Mouse (Mus musculus): ENCODE data around the gene Fam221b. TPM values are rescaled to one million over a fixed set of nuclear protein-coding genes. Genes with fewer than 3 reads are reported as not detected.

Fam221b gene
- total RNA-seq, 1 experiment from 2014 or later, result 0.21 TPM

DNA sequence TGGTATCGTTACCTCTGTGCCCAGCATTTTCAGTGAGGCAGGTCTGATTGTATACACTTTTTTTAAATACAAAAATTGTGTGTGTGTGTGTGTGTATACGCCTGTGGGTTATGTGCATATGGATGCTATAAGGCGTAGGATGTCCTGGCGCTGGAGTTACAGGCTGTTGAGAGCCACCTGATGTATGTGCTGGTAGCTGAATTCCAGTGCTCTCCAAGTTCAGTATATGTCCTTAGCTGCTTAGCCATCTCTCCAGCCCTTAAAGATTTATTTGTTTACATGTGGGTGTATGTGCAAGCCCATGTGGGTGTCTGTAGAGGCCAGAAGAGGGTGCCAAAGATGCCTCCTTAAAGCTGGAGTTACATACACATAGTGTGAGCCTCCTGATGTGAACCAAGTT, 11.8 kb downstream of the Fam221b start:
- DNase-seq, result no peak

DNA sequence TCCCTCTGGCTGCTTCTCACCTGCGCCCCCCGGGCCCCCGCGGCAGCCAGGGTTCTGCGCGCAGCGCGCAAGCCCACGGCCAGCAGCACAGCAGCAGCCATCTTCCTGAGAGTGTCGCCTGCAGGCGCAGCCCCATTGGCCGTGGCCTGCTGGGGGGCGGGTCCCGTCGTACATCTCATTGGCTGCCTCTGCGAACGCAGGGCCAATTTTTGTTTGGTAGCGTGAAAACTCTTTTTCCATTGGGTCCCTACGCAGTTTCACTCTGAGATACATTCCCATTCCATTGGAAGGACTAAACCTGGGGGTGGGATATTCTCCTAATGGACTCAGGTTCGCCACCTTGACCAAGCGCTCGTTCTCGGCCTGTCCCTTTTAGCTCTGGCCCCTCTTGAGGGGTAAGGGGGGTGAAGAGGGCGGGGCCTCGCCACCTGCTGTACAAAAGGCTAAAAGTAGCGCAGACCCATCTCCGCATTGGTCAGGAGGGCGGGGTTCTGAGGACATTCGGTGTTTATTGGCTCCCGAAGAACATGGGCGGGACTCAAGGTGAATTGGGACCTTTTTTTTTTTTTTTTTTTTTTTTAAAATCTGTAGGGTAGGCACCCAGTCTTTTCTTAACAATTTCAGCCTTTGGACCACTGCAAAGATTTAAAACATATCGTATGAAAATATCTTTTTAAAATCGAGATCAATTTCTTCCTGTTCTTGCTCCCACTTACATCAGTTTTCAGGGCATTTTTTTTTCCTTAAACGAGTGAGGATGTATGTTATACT, 12.4 kb downstream of the Fam221b start, which contains the start of gene Hint2:
Gene Hint2 (minus strand): TSS at position 128 of the 771 bp plus-strand sequence.
- DNase-seq, result peak; percentile 92

DNA sequence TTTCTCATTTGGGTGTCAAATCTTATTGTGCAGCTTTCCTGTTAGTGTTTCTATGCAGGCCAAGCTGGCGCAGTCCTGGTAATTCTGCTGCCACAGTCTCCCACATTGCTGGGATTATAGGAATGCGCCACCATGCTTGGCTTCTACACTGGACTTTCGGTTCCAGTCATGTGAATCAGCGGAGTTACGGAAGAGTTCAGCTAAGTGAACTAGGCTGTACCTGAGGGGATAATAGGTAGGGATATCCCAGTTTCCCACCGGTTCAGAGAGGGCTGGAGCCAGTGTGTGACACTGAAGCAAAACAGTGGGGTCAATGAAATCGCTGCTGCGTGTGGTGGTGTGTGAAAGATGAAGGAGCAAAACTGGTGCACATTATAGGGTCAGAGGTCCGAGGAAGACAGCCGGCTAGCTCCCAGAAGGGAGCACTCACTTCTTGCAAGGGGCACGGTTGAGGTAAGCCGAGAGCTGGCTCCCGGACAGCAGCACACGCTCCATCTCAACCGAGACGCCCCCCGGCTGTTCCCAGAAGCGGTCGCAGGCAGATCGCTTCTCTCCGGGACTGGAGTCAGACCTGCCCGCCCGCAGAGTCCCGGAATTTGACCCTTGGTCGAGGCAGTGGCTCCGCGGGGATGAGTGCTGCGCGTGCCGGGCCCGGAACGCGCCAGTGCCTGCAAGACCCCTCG, 13.1 kb downstream of the Fam221b start:
- DNase-seq, result no peak

DNA sequence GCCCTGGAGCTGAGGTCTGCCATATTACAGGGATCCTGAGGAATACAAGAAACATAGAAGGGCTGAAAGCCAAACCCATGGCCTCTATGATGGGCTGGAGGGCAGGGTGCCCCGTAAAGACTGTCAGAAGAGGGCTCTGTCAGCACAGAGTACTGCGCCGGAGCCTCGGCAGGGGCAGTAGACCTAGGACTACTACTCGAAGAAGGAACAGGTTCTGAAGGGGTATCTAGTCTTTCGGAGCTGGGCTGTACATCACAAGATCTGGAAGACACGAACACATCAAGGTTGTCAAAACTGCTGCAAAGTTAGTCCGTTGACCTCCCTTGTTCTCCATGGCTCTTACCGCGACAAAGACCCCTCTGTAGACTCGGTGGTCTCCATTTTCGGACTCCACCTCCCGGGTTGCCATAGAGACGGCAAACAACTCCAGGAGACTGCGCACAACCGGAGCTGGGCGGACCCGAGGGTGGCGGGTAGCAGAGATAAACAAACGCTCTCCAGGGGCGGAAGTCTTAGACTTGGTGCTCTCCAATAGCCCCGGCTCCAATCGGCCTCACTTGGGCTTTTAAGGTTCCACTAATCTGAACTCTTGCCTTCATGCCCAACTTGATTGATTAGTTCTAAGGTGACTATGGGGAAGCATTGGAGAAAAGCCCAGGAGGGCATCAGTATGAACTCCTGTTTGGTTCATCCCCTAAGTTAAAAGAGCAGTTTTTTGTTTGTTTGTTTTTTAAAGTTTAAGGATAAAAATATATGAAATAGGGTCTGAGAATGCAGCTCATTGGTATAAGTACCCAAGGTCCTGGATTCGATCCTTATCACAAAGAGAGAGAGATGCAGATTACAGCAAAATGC, 15.6 kb downstream of the Fam221b start, which contains the start of gene Spag8:
Gene Spag8 (minus strand): TSS at position 434 of the 855 bp plus-strand sequence.
- no peak for DNase-seq

DNA sequence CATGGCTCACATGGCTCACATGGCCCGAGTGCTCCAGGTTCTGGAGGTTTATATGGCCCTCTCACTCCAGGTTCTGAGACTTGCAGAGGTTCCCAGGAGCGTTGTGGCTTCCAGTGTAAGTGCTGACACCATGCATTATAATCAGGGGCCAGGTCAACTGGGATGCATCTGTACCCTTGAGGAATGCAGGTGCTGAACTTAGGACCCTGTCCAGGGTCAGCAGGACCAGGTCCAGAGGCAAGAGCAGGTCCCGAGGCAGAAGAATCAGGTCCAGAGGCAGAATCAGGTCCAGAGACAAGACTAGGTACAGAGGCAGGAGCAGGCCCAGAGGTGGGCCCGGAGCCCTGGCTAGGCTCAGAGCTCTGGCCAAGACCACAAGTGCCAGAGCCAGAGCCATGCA, 16.2 kb downstream of the Fam221b start:
- DNase-seq, result no peak

DNA sequence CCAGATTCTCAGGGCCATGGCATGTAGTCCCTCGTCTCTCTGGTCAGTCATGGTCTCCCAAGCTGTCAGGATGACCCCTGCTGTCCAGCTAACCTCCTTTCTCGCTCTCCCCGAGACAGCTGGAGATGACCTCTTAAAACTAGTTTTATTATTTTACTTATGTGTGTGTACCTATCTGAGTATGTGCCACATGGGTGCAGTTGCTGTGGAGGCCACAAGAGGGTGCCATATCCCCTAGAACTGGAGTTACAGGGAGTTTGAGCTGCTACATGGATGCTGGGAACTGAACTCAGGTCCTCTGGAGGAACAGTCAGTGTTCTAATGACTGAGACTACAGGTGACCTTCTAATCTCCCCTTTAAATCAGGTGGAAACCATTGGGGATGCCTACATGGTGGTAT, 19.2 kb downstream of the Fam221b start:
- no peak for DNase-seq

DNA sequence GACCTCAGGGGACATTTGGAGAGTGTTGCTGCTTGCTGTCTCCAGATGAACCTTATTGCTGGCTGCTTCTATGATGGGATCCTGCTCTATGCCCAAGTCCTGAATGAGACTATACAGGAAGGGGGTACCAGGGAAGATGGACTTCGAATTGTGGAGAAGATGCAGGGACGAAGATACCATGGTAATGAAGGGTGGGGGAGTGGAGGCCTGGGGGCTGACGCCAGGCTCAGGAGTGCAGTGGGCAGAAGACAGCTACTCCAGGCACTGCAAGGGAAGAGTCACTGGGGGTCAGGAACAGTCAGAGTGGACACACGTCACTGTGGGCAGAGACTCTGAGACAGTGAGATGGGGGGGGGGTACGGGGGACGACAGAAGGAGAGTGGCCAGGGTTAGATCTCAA, 28.5 kb downstream of the Fam221b start:
- DNase-seq, result no peak

DNA sequence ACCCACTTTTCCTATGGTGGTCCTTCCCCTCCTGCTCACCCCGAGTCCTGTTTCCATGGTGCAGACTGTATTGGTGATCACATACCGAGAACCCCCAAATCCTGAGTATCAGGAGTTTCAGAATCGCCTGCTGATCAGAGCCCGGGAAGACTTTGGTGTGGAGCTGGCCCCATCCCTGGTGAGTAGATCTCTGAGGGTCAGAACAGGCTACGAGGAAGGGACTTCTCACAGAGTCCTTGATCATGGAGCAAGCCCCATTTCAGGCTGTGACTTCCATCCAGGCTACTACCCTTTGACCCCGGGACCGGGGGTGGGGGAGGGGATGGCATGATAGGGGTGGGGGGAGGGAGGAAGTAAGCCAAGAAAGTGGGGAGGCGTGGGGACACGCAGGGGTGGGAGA, 28.9 kb downstream of the Fam221b start:
- DNase-seq, result no peak

DNA sequence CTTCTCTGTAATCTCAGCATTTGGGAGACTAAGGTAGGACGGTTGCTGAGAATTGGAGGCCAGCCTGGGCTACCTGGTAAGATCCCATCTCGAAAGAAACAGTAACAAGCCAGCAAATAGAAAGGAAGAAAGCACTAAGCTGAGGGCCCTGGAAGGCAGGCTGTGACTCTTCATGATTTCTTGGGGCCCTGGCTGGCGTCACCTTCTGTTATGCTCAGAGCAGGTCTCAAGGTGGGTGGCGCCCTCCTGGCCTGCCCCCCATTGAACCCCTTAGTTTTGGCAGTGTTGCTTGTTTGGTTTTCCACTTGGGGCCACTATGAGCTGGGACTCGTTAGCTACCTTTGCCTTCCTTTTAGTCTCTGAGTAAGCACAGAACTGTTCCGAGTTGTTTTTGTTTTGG, 32.2 kb downstream of the Fam221b start:
- no peak for DNase-seq

DNA sequence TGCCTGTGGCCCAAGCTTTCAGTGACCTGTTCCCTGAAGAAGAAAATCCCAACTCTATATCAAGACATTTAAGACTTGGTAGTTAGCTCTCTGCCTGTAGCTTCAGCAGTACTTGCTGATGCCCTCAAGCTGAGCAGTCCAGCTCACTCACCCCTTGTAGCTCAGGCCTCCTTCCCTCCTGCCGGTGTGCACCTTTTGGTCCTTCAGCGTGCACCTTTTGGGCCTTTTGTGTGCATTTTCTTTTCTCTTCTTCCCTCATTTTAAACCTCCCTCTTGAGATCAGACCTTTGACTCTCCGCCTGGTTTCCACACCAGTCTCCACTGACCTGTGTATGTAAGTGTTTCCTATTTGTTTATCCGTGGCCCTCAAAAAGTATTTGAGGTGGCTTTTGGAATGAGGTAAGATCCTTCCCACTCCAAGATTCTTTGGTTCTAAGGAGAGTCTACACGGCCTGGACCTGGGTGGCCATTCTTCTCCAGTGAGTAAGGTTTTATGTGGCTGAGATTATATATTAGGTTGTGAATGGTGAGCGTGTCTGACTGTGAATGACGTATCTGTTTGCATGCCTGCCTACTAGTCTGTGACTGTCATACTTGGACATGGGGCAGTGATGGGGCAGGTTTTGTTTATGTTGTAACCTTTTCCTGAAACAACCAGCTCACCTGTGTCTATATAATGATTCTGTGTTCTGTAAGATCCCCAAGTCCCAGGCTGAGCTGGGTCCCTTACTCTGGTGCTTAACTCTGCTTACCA, 34.1 kb downstream of the Fam221b start:
- DNase-seq, result no peak

DNA sequence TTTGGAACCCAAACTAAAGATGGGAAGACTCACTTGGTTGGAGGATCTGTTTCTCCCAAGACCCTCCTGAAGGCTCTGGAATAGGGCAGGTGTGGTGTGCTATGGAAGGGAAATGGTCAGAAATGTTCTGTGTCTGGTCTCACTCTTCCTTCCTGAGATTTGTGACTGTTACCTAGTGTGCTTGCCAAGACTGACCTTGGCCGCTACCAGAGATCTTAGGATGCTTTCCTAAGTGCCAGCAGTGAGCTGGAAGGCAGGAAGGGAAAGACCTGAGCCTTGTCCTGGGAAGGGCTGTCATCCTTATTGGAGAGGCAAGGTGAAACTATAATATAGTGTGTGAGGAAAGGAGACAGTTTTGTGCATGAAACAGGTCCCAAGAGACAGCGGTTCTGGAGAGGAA, 35.2 kb downstream of the Fam221b start:
- no peak for DNase-seq

DNA sequence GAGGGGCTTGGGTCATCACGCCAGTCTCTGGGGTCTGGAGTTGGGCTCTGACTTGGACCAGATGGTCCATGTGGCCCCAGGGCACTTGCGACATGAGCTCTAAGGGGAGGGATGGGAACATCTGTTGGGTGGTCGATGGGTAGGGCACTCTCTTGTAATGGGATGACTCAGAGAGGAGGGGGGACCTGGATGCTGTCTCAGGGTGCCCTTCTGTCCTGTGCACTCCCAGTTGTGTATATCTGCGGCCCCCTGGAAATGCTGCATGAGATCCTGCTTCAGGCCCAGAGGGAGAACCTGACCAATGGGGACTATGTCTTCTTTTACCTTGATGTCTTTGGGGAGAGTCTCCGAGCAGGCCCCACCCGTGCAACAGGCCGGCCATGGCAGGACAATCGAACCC, 35.6 kb downstream of the Fam221b start:
- DNase-seq, result no peak

DNA sequence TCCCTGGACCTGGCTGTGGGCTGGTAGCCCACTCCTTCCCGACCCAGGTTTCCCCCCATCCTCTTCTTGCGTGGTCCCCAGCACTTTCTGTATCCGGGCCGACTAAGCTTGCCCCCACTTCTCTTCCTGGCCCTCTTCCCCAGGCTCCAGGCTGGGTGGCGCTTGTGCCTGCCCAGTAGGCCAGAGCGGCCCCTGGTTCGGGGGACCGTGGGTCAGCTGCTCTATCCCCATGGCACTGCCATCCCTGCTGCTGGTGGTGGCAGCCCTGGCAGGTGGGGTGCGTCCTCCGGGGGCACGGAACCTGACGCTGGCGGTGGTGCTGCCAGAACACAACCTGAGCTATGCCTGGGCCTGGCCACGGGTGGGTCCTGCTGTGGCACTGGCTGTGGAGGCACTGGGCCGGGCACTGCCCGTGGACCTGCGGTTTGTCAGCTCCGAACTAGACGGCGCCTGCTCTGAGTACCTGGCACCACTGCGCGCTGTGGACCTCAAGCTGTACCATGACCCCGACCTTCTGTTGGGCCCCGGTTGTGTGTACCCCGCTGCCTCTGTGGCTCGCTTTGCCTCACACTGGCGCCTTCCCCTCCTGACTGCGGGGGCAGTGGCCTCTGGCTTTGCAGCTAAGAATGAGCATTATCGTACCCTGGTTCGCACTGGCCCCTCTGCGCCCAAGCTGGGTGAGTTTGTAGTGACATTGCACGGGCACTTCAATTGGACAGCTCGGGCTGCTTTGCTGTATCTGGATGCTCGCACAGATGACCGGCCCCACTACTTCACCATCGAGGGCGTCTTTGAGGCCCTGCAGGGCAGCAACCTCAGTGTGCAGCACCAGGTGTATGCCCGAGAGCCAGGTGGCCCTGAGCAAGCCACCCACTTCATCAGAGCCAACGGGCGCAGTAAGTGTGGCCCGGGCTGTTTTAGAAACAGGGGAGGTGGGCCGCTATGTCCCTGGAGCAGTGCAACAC, 36.7 kb downstream of the Fam221b start:
- DNase-seq, result no peak

DNA sequence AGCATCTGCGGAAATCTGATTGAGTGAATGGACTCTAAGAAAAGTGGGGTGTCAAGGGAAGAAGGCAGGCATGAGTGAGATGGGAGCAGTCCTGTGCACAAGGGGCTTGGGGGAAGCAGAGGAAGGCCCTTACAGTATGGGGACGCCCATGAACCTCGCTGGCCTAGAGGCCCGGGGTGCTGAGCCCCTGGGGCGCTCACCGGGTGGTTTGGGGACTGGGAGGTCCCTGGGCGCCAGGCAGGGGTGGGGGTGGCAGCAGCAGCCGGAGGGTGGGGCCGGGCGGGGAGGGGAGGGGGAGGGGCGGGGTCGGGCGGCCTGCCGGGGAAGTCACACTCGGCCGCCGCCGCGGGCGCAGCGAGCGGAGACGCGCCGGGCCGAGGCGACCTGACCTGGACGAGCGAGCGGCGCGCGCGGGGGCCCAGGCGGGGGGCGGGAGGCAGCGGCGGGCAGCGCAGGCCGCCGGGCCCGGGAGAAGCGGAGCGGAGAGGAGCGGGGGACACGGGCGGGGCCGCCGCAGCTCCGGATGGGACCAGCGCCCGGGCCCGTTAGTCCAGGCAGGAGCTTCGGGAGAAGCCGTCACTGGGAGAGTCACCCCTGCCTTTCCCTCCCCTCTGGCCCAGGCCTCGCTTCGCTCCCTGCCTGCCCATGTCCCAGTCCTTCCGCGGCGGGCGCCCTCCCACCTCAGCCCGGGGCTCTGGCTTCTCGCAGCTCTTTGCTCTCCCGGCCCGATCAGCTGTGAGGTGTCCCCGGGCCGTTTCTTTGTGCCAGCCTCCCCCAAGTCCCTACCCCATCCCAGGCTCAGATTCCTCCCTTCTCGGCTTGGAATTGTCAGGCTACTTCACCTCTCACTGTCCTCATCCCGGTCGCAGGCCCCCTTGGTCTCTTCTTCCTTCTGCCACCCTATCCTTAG, 37.6 kb downstream of the Fam221b start, which contains the start of gene Npr2:
Gene Npr2 (plus strand): TSS at position 890 of the 910 bp plus-strand sequence.
- DNase-seq, result peak; percentile 66

DNA sequence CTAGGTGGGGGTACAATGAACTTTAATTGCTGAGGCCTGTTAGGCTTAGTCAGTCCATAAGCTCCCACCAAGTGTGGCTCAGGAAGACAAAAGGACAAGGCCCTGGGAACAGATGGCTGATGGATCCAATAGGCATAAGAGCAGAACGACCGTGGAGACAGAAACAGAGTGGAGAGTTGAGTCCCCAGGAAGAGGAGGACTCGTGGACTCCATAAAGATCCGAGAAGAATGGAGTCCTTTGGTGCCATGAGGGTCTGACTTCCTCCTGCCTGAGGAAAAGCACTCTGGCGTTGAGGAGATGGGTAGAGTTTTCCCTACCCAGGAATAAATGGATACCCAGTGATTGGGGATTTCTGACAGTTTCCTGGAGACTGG, 38.3 kb downstream of the Fam221b start:
- DNase-seq, result no peak

DNA sequence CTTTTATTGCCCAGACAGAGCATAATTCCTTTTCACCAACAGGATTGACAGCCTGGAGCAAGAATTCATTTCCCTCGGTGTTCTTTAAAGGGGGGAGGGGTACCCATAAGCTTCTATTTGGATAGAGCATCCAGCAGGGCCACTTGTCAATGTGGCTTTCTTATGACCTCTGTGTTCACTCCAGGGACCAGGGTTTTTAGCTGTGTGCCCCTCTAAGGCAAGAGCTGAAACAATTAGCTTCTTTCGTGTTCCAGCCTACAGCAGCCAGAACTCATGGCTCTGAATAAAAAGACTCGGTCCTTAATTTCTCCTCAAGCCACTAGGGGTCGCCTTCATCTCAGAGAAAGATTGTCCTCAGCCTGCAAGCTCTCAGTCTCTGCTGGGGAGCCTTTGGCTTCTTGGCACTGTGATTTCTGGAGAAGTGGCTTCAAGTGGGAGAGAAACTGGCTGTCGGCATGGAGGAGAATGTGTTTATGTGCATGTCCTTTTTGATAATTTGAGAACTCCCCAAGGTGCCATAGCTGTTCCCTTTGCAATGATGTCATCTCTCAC, 38.8 kb downstream of the Fam221b start:
- peak; percentile 59 for DNase-seq

DNA sequence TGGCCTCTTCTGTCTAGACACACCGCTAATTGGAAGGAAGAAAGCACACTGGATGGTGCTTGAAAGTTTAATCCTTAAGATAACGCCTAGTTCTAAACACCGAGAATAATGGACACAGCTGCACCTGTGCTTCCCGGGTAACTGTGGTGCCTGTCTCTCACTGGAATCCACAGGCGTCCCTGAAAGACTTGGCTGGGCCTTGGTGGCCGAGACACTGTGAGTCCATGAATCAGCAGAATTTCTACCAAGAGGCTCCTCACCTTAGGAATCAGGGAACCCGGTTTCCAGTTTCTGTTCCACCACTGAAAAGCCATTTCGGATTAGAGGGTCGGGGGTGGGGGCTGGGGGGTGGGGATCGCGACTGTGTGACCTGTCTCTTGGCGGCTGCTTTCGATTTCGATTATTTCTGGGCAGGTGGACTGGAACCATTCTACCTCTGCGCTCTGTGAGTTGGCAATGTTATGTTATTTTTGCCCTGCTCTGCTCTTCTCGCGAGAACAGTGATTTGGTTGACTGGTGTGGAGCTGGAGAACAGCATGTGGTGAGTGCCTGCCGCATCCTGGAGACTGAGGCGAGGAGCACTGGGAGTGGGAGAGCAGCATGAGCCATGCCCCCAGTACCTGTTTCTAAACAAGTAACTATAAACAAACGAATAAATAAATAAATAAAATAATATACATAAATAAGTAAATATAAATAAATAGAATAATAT, 39.7 kb downstream of the Fam221b start:
- DNase-seq, result no peak

DNA sequence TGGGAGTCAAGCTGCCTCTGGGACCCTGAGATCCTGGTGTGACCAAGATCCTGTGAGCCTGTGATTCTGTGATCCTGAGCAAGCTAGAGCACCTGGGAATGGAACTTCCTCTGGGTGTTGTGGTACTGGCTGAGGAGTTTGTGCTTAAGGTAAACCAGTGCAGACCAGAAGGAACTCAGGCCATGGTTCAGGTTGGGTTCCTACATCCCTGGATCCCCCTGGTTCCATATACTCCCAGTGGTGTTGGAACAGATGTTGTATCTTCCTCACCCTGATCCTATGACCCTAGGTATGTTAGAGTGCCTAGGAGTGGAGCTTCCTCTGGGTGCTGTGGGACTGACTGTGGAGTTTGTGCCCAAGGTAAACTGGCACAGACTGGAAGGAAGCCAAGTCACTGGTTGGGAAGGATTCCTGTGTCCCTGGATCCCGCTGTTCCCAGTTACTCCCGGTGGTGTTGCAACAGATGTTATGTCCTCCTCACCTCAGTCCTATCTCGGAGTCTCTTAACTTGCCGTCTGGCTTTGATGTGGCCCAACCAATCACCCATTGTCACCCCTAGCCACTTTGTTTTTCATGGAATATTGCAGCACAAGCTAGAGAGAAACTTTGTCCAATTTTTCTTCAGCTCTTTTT, 48.7 kb downstream of the Fam221b start:
- no peak for DNase-seq

All from adrenal gland, postnatal 25 days (tissue).